Mouse (Mus musculus) monocyte, adult 5-6 weeks (primary cell): ENCODE data around the gene Ube2h. TPM values are rescaled to one million over a fixed set of nuclear protein-coding genes. Genes with fewer than 3 reads are reported as not detected.
"Not testable (repeated sequence)": the region's sequence is repeated elsewhere in the genome, so short reads cannot be mapped to it uniquely, and the experiment has no call there.

Experiments used
- ATAC-seq: fragments of 153-309, 156-312 bp; replicated peaks from 2 replicates; pipeline ENCODE4 v1.8.0; 2017; ENCODE audit warnings: mild to moderate bottlenecking; ENCODE audit not compliant: low TSS enrichment, insufficient number of reproducible peaks, severe bottlenecking, poor library complexity, low FRiP score
- total RNA-seq: library from RNA; stranded (forward); fragments of 200-1000, 200-491, 200-594 nt; gene quantifications from 3 replicates; pipeline ENCODE4 v1.2.3, GENCODE M21; 2017

Ube2h gene
- total RNA-seq, 1 experiment from 2014 or later, result 69.4 TPM

GRCm38 (mm10) chr6:30212468-30212867 lies 91.9 kb downstream of the Ube2h start:
- no peak for ATAC-seq

- no peak for ATAC-seq
Observed at GRCm38 (mm10) chr6:30211641-30212455, 92.5 kb downstream of the Ube2h start.

DNA sequence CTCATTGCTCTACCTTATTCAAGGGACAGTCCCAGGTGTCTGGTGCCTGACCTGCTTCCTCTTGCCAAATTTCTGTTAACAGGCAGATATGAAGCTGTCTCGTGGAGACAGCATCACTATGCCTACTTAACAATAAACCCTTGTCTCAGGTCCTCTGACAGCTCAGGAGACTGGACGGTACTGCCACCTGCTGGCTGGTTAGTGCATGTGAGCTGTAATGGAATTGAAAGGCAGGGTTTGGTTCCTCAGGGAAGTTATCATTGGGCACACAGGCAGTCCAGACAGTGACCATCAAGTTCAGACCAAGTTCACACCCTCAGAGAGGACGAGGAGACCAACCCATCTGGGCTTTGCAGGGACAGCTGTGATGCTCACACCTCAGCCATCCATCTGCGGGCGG lies 93.6 kb downstream of the Ube2h start:
- peak; percentile 84 for ATAC-seq

GRCm38 (mm10) chr6:30208844-30209243 lies 95.5 kb downstream of the Ube2h start:
- no peak for ATAC-seq

DNA sequence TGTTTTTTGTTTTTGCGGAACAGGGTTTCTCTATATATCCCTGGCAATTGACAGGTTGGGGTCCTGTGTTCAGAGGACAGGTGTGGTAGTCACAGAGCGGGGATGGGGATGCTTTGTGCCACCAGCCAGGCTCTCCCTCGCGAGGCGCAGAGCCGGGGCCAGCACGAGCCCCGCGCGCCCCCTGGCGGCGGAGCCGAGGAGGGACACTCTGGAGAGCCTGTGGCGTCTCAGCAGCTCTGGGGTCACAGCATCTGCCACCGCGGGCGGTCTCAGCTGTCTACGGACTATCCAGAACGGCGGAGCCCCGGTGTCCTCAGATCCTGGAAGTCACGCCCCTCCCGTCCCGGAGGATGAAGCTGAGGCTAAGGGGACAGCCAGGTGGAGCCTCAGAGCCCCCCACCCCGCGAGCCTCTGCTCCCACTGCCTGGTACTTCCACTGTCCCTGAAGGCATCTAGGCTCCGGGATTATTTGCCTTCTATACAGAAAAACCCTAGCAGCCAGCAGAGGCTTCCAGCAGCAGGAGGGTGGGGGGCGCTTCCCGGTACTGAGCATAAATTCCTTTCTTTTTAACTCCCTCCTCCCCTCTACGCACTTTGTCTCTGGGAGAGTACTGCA lies 98.6 kb downstream of the Ube2h start:
- ATAC-seq, result peak; percentile 75

DNA sequence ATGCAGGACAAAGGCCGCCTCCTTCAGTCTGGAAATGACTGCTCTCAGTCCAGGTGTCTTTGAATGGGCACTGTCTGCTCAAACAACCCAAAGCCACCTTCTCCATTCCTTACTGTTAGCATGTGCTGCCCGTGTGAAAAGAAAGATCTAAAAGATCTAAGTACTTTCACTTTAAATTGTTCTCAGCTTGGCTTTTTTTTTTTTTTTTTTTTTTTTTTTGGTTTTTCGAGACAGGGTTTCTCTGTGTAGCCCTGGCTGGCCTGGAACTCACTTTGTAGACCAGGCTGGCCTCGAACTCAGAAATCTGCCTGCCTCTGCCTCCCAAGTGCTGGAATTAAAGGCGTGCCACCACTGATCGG lies 99.2 kb downstream of the Ube2h start:
- ATAC-seq, result not testable (repeated sequence)

DNA sequence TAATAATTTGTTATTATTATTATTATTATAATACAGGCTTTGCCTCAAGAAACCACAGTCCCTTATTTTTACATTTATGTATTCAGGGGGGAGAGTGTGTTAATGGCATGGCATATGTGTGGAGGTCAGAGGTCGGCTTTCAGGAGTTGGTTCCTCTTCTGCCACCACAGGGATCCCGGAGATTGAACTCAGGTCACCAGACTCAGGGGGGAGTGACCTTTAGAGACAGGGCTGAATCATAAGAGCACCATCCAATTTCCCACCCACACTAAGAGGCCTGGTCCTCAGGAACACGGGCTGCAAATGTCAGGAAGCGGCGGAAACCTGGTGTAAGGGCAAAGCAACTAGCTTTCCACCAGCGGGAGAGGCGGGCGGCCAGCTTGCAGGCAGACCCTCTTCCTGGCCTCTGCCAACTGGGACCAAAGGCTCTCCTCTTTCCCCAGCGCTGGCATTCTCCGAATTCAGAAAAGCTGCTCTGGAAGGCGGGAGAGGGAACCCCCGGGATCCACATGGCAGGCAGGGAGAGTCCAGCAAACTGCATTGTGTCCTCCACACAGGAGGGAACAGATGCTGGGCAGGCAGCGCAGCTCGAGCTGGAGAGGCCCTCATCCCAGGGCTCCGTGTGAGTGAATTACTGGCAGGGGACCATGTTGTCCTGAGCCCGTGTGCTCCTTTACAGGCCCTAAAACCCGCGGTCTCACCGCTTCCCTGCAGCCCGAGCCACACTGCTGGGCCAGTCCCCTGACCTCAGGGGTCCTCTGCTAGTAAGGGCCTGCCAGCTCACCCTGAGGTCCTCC lies 99.8 kb downstream of the Ube2h start:
- no peak; the same call in 1 of the 2 replicates for ATAC-seq

GRCm38 (mm10) chr6:30196143-30196542 lies 108.2 kb downstream of the Ube2h start:
- ATAC-seq, result no peak

- ATAC-seq, result no peak
Observed at GRCm38 (mm10) chr6:30195656-30196055, 108.7 kb downstream of the Ube2h start.

DNA sequence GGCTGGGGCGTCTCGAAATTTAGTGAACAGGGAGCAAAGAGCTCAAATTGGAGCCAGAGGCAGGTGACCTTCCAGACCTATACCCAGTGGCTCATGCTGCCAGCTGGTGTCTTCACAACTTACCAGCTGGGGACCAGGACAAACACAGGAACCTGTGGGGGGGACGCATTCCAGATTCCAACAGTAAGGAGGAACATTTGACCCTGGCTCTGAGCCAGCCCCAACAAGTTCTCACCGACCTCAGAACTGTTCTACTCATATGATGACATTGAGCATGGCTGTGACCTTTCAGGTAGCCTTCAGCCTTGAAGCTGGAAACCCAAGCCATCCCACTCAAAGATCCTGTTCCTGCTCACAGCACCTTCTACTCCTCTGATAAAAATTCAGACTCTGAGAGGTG lies 120.7 kb downstream of the Ube2h start:
- ATAC-seq, result no peak

GRCm38 (mm10) chr6:30182038-30182437 lies 122.3 kb downstream of the Ube2h start:
- no peak for ATAC-seq

DNA sequence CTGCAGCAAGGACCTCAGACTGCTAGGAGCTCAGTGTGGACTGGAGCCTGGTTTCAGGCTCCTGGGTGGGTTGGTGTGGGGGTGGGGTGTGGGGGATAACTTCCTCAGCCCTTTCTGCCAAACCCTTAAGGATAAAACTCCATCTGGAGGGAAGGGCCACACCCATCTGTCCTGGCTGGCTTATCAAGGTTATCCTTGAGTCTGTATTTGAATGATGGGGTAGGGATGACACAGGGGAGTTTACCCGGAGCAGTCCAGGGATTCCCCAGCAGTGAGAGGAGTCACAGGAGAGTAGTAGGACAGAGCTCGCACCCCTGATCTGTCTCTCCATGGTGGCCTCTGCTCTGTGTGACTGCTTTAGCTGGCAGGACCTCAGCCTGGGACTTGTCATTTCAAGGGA lies 124.0 kb downstream of the Ube2h start:
- no peak for ATAC-seq

- ATAC-seq, result no peak
Observed at GRCm38 (mm10) chr6:30179046-30179445, 125.3 kb downstream of the Ube2h start.

- ATAC-seq, result no peak
Observed at GRCm38 (mm10) chr6:30178023-30178639, 126.2 kb downstream of the Ube2h start.

GRCm38 (mm10) chr6:30177305-30177704 lies 127.0 kb downstream of the Ube2h start:
- ATAC-seq, result no peak

DNA sequence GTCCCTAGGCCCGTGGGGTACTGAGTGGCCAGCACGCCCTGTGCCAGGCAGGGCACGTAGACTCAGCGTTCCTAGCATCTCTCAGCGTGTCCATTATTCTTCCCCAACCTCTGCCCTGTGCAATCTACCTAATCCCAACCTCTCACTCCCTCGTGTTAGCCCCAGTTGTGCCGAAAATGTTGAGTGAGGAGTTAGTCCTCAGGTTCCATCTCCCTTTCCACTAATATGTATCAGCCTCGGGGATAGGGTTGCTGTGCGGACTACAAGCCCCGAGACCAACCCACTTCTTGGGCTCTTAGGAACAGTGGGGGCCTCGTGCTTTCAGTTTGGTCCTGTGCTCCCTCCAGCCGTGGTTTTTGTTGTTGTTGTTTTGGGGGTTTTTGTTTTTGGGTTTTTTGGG lies 127.8 kb downstream of the Ube2h start:
- ATAC-seq, result no peak

- no peak for ATAC-seq
Observed at GRCm38 (mm10) chr6:30175918-30176421, 128.4 kb downstream of the Ube2h start.

- ATAC-seq, result no peak
Observed at GRCm38 (mm10) chr6:30175225-30175917, 129.0 kb downstream of the Ube2h start.
